Mouse (Mus musculus): ENCODE data around the gene Slc25a25. TPM values are rescaled to one million over a fixed set of nuclear protein-coding genes. Genes with fewer than 3 reads are reported as not detected.

The Slc25a25 gene
- polyA plus RNA-seq, 1 experiment = 11.4 TPM

- Histone ChIP-seq H3K27me3 (ENCODE audit: control insufficient read depth, insufficient read depth, low read length) (no peaks in the 10 kb centered on the region), H3K36me3 (ENCODE audit: control insufficient read depth, insufficient read depth, low read length) (peaks cover 61% of the 10 kb centered on the region), H3K27ac (ENCODE audit: insufficient read depth, low read length) (no peak overlapping the region), H3K4me1 (ENCODE audit: control insufficient read depth, insufficient read depth, insufficient read length) (no peaks in the 10 kb centered on the region), H3K4me3 (ENCODE audit: extremely low read depth, insufficient read depth, insufficient read length) (no peak overlapping the region)
- DNase-seq (ENCODE audit: low read depth in 1 of 2, low spot score in 2 of 2) = no peak
- 94% methylated on average over 10 of the region's 10 CpGs for WGBS
- TF ChIP-seq CTCF (IDR thresholded peaks at IDR 0.05; ENCODE audit: extremely low read depth, insufficient read depth, insufficient read length, insufficient replicate concordance) (no peak), POLR2A (IDR thresholded peaks at IDR 0.05; ENCODE audit: low read depth, low read length) (no peak)
These were observed 77.1 kb downstream of the Slc25a25 start for GRCm38 (mm10) chr2:32374191-32374590.

DNA sequence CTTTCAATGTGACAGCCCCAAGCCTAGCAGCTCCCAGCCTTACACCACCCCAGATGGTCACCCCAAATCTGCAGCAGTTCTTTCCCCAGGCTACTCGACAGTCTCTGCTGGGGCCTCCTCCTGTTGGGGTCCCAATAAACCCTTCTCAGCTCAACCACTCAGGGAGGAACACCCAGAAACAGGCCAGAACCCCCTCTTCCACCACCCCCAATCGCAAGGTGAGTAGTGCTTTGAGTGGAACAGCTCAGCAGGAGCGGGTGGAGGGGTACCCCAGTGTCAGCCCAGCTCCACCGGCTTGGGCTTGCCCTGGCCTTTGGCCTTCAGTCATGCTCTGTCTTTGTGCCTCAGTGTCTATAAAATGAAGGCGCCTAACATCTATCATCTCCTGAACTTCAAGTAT, 83.9 kb downstream of the Slc25a25 start:
- Histone ChIP-seq H3K27ac (ENCODE audit: insufficient read depth, low read length) (no peak overlapping the region), H3K27me3 (ENCODE audit: control insufficient read depth, insufficient read depth, low read length) (no peaks in the 10 kb centered on the region), H3K4me3 (ENCODE audit: extremely low read depth, insufficient read depth, insufficient read length) (no peak overlapping the region), H3K4me1 (ENCODE audit: control insufficient read depth, insufficient read depth, insufficient read length) (no peaks in the 10 kb centered on the region; the same call in 1 of the 2 replicates), H3K36me3 (ENCODE audit: control insufficient read depth, insufficient read depth, low read length) (peaks cover 33% of the 10 kb centered on the region)
- no peak for DNase-seq (ENCODE audit: low read depth in 1 of 2, low spot score in 2 of 2)
- 93% methylated on average over 5 of the region's 5 CpGs for WGBS
- TF ChIP-seq CTCF (IDR thresholded peaks at IDR 0.05; ENCODE audit: extremely low read depth, insufficient read depth, insufficient read length, insufficient replicate concordance) = no peak
- TF ChIP-seq POLR2A (IDR thresholded peaks at IDR 0.05; ENCODE audit: low read depth, low read length) = no peak

Other genes starting within 250 kb of the Slc25a25 start
- 13.7 and 15.7 TPM in 2 replicates for gene Pomt1, start 214.9 kb downstream of the Slc25a25 start, polyA plus RNA-seq (2012; rRNA removed)
- 58.4 and 72.9 TPM in 2 replicates for gene Uck1, start 191.3 kb downstream of the Slc25a25 start, polyA plus RNA-seq (2012; rRNA removed)
- gene Golga2, start 164.1 kb downstream of the Slc25a25 start, polyA plus RNA-seq (2012; rRNA removed) = 21.4 and 24.0 TPM in 2 replicates
- gene Swi5, start 163.4 kb downstream of the Slc25a25 start, polyA plus RNA-seq (2012; rRNA removed) = 60.5 and 63.4 TPM in 2 replicates
- 252 and 324 TPM in 2 replicates for gene Ciz1, start 99.1 kb downstream of the Slc25a25 start, polyA plus RNA-seq (2012; rRNA removed)
- 20.4 and 22.1 TPM in 2 replicates for gene Dnm1, start 98.1 kb downstream of the Slc25a25 start, polyA plus RNA-seq (2012; rRNA removed)
- gene 1110008P14Rik, start 69.5 kb downstream of the Slc25a25 start, polyA plus RNA-seq (2012; rRNA removed) = 86.8 and 149 TPM in 2 replicates
- gene Lcn2, start 63.2 kb downstream of the Slc25a25 start, polyA plus RNA-seq (2012; rRNA removed) = 52.9 and 70.2 TPM in 2 replicates
- gene Ptges2, start 55.5 kb downstream of the Slc25a25 start, polyA plus RNA-seq (2012; rRNA removed) = 10.0 and 12.2 TPM in 2 replicates
- gene Naif1, start 988 bp downstream of the Slc25a25 start, polyA plus RNA-seq (2012; rRNA removed) = 4.3 and 6.2 TPM in 2 replicates
- gene Fam102a, start 83.9 kb upstream of the Slc25a25 start, polyA plus RNA-seq (2012; rRNA removed) = 37.5 and 40.8 TPM in 2 replicates
- gene Dpm2, start 119.4 kb upstream of the Slc25a25 start, polyA plus RNA-seq (2012; rRNA removed) = 85.8 and 96.9 TPM in 2 replicates
- gene Pip5kl1, start 123.4 kb upstream of the Slc25a25 start, polyA plus RNA-seq (2012; rRNA removed) = 0.06 and 0.40 TPM in 2 replicates
- gene 9430097D07Rik, start 124.2 kb upstream of the Slc25a25 start, polyA plus RNA-seq (2012; rRNA removed) = not detected in 2 replicates
- 34.2 and 40.4 TPM in 2 replicates for gene St6galnac4, start 135.7 kb upstream of the Slc25a25 start, polyA plus RNA-seq (2012; rRNA removed)
- gene St6galnac6, start 148.3 kb upstream of the Slc25a25 start, polyA plus RNA-seq (2012; rRNA removed) = 22.3 and 32.4 TPM in 2 replicates
- 6.3 and 7.4 TPM in 2 replicates for gene Ak1, start 170.3 kb upstream of the Slc25a25 start, polyA plus RNA-seq (2012; rRNA removed)
- gene Eng, start 195.2 kb upstream of the Slc25a25 start, polyA plus RNA-seq (2012; rRNA removed) = 132 and 168 TPM in 2 replicates

All from spleen, adult 2 months (tissue).